Mouse (Mus musculus) C2C12 (cell line): ENCODE measurements around the gene Col15a1.

Experiments used
- CEBPB ChIP-seq: IDR thresholded peaks from one replicate; pipeline ENCODE4 v1.6.1; 2011; ENCODE audit warnings: low read depth, mild to moderate bottlenecking, control low read depth, moderate library complexity
- CTCF ChIP-seq: IDR thresholded peaks from one replicate; pipeline ENCODE4 v1.5.1; 2011; ENCODE audit not compliant: control insufficient read depth, insufficient read depth, insufficient read length
- MAX ChIP-seq: IDR thresholded peaks from one replicate; pipeline ENCODE4 v1.6.1; 2011; ENCODE audit warnings: mild to moderate bottlenecking, control low read depth

DNA sequence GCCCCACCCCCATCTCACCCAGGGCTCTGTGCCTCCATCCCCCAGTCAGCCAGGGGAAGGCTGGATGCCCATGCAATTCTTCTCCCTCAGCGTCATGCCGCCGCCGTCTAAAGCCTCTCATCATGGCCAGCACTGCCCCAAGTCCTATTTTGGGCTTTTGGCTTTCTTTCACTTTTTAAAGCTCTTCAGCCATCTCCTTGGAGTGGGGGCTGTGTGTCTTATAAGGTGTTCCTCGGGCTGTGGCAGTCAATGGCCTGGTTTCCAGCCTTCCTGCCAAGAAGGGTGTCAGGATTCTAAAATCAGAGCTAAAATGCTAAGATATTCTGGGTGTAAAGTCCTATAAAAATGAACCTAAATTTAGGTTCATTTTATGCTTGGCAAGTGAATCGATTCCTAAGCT is 39.6 kb downstream of the Col15a1 start:
- no peak for TF ChIP-seq CEBPB
- no peak for TF ChIP-seq CTCF
- no peak for TF ChIP-seq MAX
